22 mouse cellular contexts compared by ENCODE assay signal in the genomic region with DNA sequence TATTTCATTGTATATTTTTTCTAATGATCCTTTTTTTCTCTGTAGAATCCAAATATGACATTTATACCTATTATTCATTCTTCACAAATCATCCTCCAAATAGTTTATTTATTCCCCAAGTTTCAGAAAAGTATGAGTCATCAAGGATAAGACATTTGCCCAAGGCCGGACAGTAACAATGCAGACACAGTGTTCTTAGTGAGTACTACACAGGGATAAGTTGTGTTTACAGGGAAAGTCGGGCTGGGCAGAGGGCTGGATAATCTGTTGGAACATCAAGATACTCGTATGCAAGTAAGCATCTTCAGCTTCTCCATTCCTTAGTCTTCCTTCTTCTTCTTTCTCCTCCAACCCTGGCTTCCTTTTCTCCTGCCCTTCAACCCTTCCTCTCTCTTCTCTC.
"Had no signal": no experiment of that assay in that cellular context is flagged by ENCODE, and none has a peak within 500 bp of the region (broad histone marks: within the 10 kb centered on the region; RNA-seq: fewer than 3 reads in every experiment).

No protein-coding gene starts in this region.

- H3K27me3 ChIP-seq: lung, embryonic 15.5 days; megakaryocyte, embryonic 14.5 days; midbrain, embryonic 13.5 days; midbrain, embryonic 15.5 days; neural tube, embryonic 13.5 days; neural tube, embryonic 15.5 days had no signal

- H3K9ac ChIP-seq: liver, postnatal 0 days; lung, embryonic 15.5 days; midbrain, embryonic 13.5 days; midbrain, embryonic 15.5 days; neural tube, embryonic 13.5 days; neural tube, embryonic 15.5 days had no signal

- H3K4me2 ChIP-seq: lung, embryonic 15.5 days; midbrain, embryonic 11.5 days; midbrain, embryonic 13.5 days; midbrain, embryonic 15.5 days; neural tube, embryonic 13.5 days; neural tube, embryonic 15.5 days had no signal

- H3K9me3 ChIP-seq: lung, embryonic 15.5 days; midbrain, embryonic 15.5 days; neural tube, embryonic 13.5 days; neural tube, embryonic 15.5 days had no signal

- H3K4me3 ChIP-seq: lung, embryonic 15.5 days; megakaryocyte, embryonic 14.5 days; midbrain, embryonic 13.5 days; midbrain, embryonic 15.5 days; myocyte; neural tube, embryonic 13.5 days; neural tube, embryonic 15.5 days had no signal

- H3K36me3 ChIP-seq: lung, embryonic 15.5 days; midbrain, embryonic 13.5 days; midbrain, embryonic 15.5 days; neural tube, embryonic 13.5 days; neural tube, embryonic 15.5 days had no signal

- H3K4me1 ChIP-seq: lung, embryonic 15.5 days; megakaryocyte, embryonic 14.5 days; midbrain, embryonic 13.5 days; midbrain, embryonic 15.5 days; neural tube, embryonic 13.5 days; neural tube, embryonic 15.5 days had no signal

- H3K27ac ChIP-seq: lung, embryonic 15.5 days; macrophage; midbrain, embryonic 13.5 days; midbrain, embryonic 15.5 days; neural tube, embryonic 13.5 days; neural tube, embryonic 15.5 days had no signal

- ATAC-seq: liver, postnatal 0 days; lung, postnatal 0 days; midbrain, embryonic 13.5 days; midbrain, embryonic 15.5 days had no signal

- DNase-seq: liver, postnatal 0 days; lung, adult 2 months; lung, postnatal 14 days; lung, postnatal 36 days; retina, postnatal 1 day; right cerebral cortex, adult 18-20 months; right cerebral cortex, postnatal 25 days; right cerebral cortex, postnatal 4 days; spleen, adult 18-20 months; thymus, adult 2 months; thymus, postnatal 25 days; thymus, postnatal 4 days had no signal
